Mouse (Mus musculus) bone marrow, adult 2 months (tissue): ENCODE measurements around the gene Cdhr4.

Source experiments
- CTCF ChIP-seq: fragments of 200-500 bp; IDR thresholded peaks from 2 replicates; pipeline ENCODE4 v1.5.1; 2011; ENCODE audit warnings: low read length, control low read depth; ENCODE audit not compliant: control insufficient read depth, insufficient read depth
- POLR2A ChIP-seq: fragments of 200-500 bp; IDR thresholded peaks from 2 replicates; pipeline ENCODE4 v1.6.1; 2011; ENCODE audit warnings: low read depth, mild to moderate bottlenecking, control low read depth, low read length, borderline replicate concordance; ENCODE audit not compliant: control insufficient read depth

DNA sequence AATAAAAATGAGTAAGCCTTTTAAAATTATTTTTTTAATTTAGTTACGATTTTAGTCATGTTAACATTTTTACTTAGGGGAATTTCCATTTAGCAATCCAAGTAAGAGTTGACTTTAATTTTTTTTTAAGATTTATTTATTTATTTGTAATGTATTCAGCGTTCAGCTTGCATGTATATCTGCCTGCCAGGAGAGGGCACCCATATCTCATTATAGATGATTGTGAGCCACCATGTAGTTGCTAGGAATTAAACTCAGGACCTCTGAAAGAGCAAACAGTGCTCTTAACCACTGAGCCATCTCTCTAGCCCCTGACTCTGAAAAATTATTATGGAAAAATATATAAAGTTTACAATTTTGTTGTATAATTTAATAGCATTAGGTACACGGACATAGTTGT lies 34.3 kb downstream of the Cdhr4 start:
- no peak for TF ChIP-seq CTCF
- TF ChIP-seq POLR2A = no peak
